Mouse (Mus musculus) limb, embryonic 10.5 days (tissue): Measurements from ENCODE around the gene Rtkn. TPM values are rescaled to one million over a fixed set of nuclear protein-coding genes. Genes with fewer than 3 reads are reported as not detected.

ENCODE experiments used
- DNase-seq: peaks from one replicate; pipeline ENCODE4 v3.0.0-alpha.2; 2017; ENCODE audit warnings: low spot score
- H3K27ac ChIP-seq: fragments of 300-500 bp; sonication (generic); 2 replicates; pipeline ENCODE4 v1.5.1; 2016; ENCODE audit warnings: mild to moderate bottlenecking
- H3K27me3 ChIP-seq: fragments of 300-500 bp; sonication (generic); 2 replicates; pipeline ENCODE4 v1.6.1; 2016; ENCODE audit warnings: low read depth, mild to moderate bottlenecking; ENCODE audit not compliant: poor library complexity, severe bottlenecking
- H3K36me3 ChIP-seq: fragments of 300-500 bp; sonication (generic); 2 replicates; pipeline ENCODE4 v1.6.1; 2016; ENCODE audit warnings: mild to moderate bottlenecking, moderate library complexity
- H3K4me1 ChIP-seq: fragments of 300-500 bp; sonication (generic); 2 replicates; pipeline ENCODE4 v1.6.1; 2016
- H3K4me3 ChIP-seq: fragments of 300-500 bp; sonication (generic); 2 replicates; pipeline ENCODE4 v1.5.1; 2016; ENCODE audit warnings: mild to moderate bottlenecking, moderate library complexity
- H3K9me3 ChIP-seq: fragments of 300-500 bp; sonication (generic); replicated peaks from 2 replicates; pipeline ENCODE4 v1.6.1; 2016; ENCODE audit warnings: mild to moderate bottlenecking
- WGBS: fragments of 180-500 bp; shearing (Covaris S2); methylation state at CpG from one replicate; pipeline ENCODE4 v1.1.7; 2016; 5-methylcytosine and 5-hydroxymethylcytosine counted together
- polyA plus RNA-seq: library from polyadenylated mRNA; unstranded; fragments of >200 nt; fragmentation: Nextera tagmentation; extraction: Ambion mirVana; gene quantifications from 2 replicates; pipeline ENCODE4 v1.2.1, GENCODE M21; 2016

Rtkn gene
- polyA plus RNA-seq, 1 experiment from 2014 or later = 51.8 TPM

DNA sequence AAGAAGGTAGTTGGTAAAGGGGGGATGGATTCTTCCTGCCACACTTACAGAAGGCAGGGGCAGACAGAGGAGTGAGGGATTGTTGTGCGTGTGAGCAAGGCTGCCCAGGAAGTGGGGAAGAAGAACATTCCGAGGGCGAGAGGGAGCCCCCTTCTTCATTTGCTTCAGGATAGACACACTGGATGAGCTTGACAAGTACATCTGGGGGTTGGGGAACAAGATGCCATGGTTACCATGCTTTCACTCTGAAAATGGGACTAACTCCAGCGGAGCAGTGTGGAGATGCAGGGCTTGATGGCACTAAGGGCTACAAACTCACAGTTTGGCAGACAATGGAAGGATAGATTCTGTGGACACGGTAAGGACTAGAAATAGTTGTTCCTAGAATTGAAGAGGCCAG, 35.8 kb downstream of the Rtkn start:
- 86% methylated on average over 5 of the region's 5 CpGs for WGBS

DNA sequence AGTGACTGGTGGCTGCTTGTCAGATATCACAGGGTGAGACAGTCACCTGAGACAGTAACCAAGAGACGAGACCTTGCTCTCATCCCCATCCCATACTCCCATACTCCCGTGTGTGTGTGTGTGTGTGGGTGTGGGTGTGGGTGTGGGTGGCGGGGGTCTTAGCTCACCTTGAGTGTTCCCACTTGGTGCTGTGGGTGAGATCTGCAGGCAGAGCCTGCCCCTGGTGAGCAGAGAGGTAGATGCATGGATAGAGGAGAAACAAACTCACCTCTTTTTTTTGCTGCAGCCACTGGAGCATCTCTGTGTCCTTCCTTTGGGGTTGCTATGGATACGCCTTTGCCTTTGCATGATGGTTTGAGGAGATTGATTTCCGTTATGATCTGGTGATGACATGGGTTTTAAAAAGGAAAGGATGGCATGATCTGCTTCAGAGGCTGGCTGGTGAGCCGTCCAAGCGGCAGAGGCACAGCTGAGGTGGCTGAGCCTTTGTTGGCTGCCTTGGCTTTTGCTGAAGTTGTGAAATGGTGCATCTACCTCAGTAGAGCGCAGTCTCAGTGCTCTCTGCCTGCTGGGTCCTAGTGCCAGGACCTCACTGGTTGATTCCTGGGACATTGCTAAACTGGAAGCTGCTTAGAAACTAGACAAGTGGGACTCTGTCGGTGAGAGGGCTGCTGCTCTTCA, 37.1 kb downstream of the Rtkn start:
- no peaks in the 10 kb centered on the region for H3K9me3 ChIP-seq
- no peak overlapping the region for H3K27ac ChIP-seq
- H3K27me3 ChIP-seq = no peaks in the 10 kb centered on the region
- H3K4me1 ChIP-seq = peaks cover 2% of the 10 kb centered on the region; the same call in 1 of the 2 replicates
- no peak for DNase-seq
- H3K36me3 ChIP-seq = peaks cover 16% of the 10 kb centered on the region
- H3K4me3 ChIP-seq = no peak overlapping the region
- WGBS = 66% methylated on average over 9 of the region's 9 CpGs

More for the DNA sequence above, 35.8 kb downstream of the Rtkn start:
- DNase-seq = no peak
- Histone ChIP-seq H3K4me1 (peaks cover 14% of the 10 kb centered on the region), H3K9me3 (no peaks in the 10 kb centered on the region), H3K4me3 (no peak overlapping the region), H3K36me3 (peaks cover 13% of the 10 kb centered on the region), H3K27me3 (no peaks in the 10 kb centered on the region), H3K27ac (no peak overlapping the region; the same call in 1 of the 2 replicates)

DNA sequence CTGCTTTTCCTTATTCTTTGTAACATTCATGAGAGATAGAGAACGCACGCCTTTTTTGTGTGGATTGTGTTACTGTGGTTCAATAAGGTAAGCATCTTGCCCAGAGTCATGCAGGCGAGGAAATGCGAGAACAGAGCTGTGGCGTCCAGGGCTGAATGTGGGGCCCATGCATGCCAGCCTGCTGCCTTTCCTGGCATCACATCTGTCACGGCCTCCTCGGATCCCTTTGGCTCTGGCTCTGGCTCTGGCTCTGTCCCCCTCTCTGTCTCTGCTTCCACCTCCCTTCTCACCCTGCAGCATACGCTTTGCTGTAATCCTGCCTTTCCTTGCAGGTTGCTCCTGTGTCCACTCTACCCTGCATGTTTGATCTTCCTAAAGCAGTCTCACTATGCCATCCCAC, 40.7 kb downstream of the Rtkn start:
- Histone ChIP-seq H3K9me3 (no peaks in the 10 kb centered on the region), H3K27me3 (no peaks in the 10 kb centered on the region), H3K36me3 (peaks cover 11% of the 10 kb centered on the region), H3K27ac (no peak overlapping the region), H3K4me3 (no peak overlapping the region), H3K4me1 (peaks cover 12% of the 10 kb centered on the region)
- no peak for DNase-seq
- 90% methylated on average over 8 of the region's 8 CpGs for WGBS

DNA sequence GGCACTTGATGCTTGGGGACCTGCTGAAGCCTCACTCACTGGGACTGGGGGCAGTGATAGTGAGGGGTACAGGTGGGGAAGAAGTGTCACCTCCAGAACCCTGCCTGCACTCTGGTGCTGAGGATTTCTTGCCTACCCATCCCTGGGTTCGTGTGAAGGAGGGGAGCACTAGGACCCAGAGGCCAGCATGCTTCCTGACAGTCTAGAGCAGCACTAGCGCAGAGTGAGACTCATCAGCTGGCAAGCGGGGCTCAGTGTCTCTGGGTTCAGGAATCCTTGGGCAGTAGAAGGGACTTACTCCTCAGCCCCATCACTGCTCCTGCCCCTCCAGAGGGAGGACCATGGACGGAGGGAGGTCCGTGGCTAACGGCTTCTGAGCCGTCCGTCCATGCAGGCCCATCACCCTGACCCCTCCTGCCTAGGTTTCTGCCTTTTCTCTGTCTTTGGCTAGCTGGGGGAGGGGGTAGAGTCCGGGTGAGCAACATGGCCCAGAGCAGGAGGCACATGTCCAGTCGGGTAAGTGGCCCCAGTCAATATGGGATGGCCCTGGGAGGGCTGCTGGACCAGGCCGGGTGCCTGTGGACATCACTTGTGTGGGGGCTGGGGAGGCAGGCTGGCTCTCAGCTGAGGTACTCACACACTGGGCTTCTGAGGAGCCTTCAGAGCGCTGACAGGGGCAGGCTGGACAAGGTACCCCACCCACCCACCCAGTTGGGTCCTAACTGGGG, 44.3 kb downstream of the Rtkn start:
- Histone ChIP-seq H3K36me3 (peaks cover 30% of the 10 kb centered on the region), H3K9me3 (no peaks in the 10 kb centered on the region), H3K4me1 (peaks cover 12% of the 10 kb centered on the region), H3K27me3 (no peaks in the 10 kb centered on the region), H3K4me3 (peak overlapping the region; percentile 45), H3K27ac (peak overlapping the region; percentile 26)
- 14% methylated on average over 12 of the region's 12 CpGs for WGBS
- DNase-seq = peak; percentile 67

DNA sequence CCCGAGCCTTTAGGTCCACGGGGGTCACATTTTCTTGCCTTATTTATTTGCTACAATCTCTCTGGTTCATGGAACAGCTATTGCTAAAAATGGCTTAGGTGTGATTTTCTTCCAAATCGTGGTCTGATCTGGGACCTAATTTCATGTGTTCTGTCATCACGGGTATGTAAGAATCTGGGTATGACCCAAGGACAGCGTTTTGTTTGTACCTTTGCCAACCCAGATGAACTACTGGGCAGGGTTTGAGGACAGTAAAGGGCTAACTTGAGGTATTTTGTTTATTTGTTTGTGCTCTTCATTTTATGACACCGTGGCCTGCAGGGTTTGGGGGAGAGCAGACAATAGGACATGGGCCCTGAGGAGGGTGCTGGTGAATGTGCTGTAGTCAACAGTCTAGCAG, 45.3 kb downstream of the Rtkn start:
- peaks cover 37% of the 10 kb centered on the region for H3K36me3 ChIP-seq
- no peak overlapping the region for H3K4me3 ChIP-seq
- H3K27ac ChIP-seq = no peak overlapping the region
- WGBS = 80% methylated on average over 6 of the region's 6 CpGs
- no peaks in the 10 kb centered on the region for H3K9me3 ChIP-seq
- H3K4me1 ChIP-seq = peaks cover 19% of the 10 kb centered on the region
- H3K27me3 ChIP-seq = no peaks in the 10 kb centered on the region
- no peak for DNase-seq

DNA sequence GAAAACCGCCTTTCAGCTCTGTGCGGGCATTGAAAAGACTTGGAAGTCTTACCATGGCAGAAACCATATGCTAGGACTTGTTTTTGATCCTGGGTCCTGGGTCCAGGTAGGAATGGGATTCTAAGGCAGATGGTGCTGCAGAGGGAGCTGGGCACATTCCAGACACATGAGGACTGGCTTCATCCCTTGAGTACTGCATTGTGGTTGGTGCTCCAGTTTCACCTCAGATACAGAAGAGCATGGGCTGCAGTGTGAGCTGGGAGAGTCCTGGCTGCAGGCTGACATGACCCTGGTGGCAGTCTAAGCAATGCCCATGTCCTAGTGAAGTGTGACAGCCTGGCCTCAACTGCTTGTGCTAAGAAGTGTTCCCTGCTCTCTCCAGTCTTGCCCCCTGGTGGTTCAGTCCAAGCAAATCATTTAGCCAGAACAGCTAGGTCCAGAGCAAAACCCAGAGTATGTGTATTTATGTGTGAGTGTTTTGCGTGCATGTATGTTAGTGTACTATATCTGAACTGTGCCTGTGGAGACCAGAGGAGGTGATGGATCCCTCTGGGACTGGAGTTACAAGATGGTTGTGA, 49.7 kb downstream of the Rtkn start:
- Histone ChIP-seq H3K4me3 (no peak overlapping the region), H3K9me3 (no peaks in the 10 kb centered on the region), H3K4me1 (peaks cover 29% of the 10 kb centered on the region), H3K27ac (no peak overlapping the region), H3K36me3 (peaks cover 55% of the 10 kb centered on the region), H3K27me3 (no peaks in the 10 kb centered on the region)
- DNase-seq = no peak
- 90% methylated on average over 3 of the region's 3 CpGs for WGBS

DNA sequence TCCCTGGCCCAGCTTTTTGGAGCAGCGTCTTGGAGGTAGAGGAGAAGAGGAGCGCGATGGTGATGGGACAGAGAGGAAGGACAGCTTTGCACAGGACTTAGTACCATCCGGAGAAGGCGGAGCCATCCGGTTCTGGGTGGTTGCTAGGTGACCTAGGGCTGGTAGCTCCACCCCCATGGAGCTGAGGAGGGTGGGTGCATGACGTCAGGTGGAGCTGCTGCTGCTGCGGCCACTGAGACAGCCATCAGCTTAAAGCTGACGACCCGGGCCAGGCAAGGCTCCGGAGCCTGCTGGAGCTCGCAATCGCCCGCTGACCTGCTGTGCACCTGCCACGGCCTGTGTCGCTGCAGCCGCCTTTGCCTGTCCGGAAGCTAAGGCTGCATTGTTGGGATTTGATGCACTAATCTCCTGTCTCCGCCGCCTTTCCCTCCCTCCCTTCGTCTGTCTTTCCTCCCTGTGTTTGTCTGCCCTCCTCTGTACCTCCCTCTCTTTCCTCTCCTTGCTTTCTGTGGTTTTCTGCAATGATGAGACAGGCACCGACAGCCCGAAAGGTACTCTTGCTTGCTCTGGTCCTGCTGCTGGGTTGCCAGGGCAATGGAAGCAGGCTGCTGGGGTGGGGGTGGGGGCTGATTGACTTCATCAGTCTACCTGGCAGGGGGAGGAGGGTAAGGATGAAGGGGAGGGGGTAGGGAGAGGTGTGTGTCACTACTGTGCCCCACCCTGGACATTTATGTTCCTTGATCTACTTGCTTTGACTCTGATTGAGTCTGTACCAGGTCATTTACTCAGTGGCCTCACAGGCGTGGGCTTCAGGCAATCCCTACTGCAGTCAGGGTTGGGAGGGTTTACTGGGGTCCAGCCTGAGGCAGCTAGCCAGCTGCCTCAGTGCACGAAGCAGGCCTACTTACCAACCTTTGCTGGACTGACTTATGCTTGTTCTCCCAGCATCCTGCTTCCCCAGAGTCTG, 50.9 kb downstream of the Rtkn start:
- Histone ChIP-seq H3K9me3 (no peaks in the 10 kb centered on the region), H3K27me3 (no peaks in the 10 kb centered on the region), H3K4me3 (peak overlapping the region; percentile 48), H3K27ac (peak overlapping the region; percentile 72), H3K36me3 (peaks cover 67% of the 10 kb centered on the region), H3K4me1 (peaks cover 27% of the 10 kb centered on the region)
- WGBS = 10% methylated on average over 25 of the region's 25 CpGs
- DNase-seq = peak; percentile 70

DNA sequence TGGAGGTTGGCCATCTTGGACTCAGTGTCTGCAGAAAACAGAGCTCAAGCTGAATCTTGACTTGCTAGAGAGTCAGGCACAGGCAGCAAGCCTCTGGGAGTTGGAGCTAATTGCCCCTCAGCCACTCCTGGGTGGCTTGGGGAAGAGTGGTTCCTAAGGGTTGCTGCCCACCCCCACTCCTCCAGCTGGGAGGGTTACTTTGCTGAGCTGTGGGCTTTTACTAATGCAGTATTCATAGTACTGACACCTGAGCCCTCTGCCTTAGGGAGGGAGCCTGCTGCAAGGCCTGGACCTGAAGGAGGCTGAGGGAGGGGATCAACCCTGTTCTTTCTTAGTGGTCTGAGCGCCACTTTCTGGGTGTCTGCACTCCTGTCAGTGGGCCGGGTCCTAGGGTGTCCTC, 51.7 kb downstream of the Rtkn start:
- WGBS = 71% methylated on average over 2 of the region's 2 CpGs
- H3K9me3 ChIP-seq = no peaks in the 10 kb centered on the region
- peaks cover 75% of the 10 kb centered on the region for H3K36me3 ChIP-seq
- peak overlapping the region; percentile 72 for H3K27ac ChIP-seq
- H3K4me3 ChIP-seq = peak overlapping the region; percentile 48; the same call in 1 of the 2 replicates
- no peak for DNase-seq
- no peaks in the 10 kb centered on the region for H3K27me3 ChIP-seq
- peaks cover 27% of the 10 kb centered on the region for H3K4me1 ChIP-seq

DNA sequence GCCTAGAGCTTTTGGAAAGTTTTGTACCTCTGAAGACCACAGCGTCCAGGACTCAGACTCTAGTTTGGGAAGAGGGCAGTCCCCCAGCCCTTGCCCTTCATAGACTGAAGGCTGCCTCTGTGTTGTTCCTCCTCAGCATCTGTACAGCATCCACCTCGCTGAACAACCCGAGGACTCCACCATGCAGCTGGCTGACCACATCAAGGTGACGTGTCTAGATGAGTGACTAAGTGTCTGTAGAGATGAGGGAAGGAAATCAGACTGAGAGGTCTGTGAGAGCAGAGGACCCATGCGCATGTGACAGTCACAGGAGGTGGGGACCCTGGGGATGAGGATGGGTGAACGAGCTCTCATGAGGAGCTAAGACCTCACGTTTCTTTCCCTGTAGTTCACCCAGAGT, 58.3 kb downstream of the Rtkn start:
- WGBS = 90% methylated on average over 7 of the region's 7 CpGs
- H3K4me3 ChIP-seq = no peak overlapping the region
- no peaks in the 10 kb centered on the region for H3K27me3 ChIP-seq
- DNase-seq = no peak
- H3K27ac ChIP-seq = no peak overlapping the region
- H3K9me3 ChIP-seq = no peaks in the 10 kb centered on the region
- H3K4me1 ChIP-seq = peaks cover 7% of the 10 kb centered on the region; the same call in 1 of the 2 replicates
- H3K36me3 ChIP-seq = peaks cover 100% of the 10 kb centered on the region

DNA sequence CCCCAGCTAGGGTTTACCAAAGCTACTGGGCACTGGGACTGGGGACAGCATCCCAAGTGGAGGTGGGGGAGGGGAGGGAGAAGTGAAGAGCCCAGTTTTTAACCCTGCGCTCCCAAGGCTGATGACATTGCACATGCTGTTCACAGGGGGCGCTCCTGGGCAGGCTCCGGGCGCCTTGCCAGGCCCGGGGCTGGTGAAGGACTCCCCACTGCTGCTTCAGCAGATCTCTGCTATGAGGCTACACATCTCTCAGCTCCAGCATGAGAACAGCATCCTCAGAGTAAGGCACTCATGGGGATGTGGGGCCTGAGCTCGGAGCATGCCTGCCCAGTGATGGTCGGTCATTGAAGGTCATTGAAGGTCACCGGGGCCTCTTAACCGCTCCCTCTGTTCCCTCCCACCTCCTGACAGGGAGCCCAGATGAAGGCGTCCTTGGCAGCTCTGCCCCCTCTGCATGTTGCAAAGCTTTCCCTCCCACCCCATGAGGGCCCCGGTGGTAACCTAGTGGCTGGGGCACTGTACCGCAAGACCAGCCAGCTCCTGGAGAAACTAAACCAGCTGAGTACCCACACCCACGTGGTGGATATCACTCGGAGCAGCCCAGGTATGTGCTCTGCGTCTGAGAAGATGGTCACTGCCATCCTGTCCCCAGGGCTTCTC, 62.2 kb downstream of the Rtkn start:
- H3K36me3 ChIP-seq = peaks cover 85% of the 10 kb centered on the region
- no peak for DNase-seq
- H3K27ac ChIP-seq = no peak overlapping the region
- no peaks in the 10 kb centered on the region for H3K27me3 ChIP-seq
- 45% methylated on average over 15 of the region's 15 CpGs for WGBS
- peaks cover 7% of the 10 kb centered on the region; the same call in 1 of the 2 replicates for H3K4me1 ChIP-seq
- H3K9me3 ChIP-seq = no peaks in the 10 kb centered on the region
- H3K4me3 ChIP-seq = no peak overlapping the region
